Mouse (Mus musculus): ENCODE measurements around the gene Rmdn3. TPM values are rescaled to one million over a fixed set of nuclear protein-coding genes. Genes with fewer than 3 reads are reported as not detected.

Rmdn3 gene
- total and polyA plus RNA-seq, 3 experiments, result 41.8 to 59.1 (median 49.9) TPM

DNA sequence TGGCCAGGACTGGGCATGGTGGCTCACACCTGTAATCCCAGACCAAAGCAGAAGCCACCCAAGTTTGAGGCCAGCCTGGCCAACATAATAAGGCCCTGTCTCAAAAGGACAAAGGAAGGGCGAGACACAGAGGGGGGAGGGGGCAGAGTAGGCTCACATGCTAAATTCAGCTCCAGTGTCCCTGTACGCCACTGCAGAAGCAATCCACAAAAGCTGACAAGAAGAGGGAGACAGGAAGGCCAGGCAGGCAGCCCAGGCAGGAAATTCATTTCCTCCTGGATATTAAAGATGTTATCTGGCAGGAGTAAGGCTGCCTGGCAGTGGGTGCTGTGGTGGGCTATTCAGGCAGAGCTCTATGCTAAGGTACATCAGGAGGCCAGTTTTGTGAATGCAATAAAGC, 4.4 kb upstream of the Rmdn3 start:
- Histone ChIP-seq H3K9ac (ENCODE audit: insufficient read depth, low read depth) (no peak overlapping the region), H3K4me1 (ENCODE audit: control insufficient read depth in 1 of 2, insufficient read depth in 2 of 2) (peaks cover 0 to 12% of the 10 kb centered on the region in 2 experiments; a peak in 2 of 4 replicates), H3K4me3 (replicated peaks in 1 of 3; ENCODE audit: low read depth in 2 of 3, low read length in 2 of 3, poor library complexity in 1 of 3) (no peak overlapping the region), H3K79me2 (replicated peaks; ENCODE audit: control insufficient read depth, extremely low read depth, insufficient read depth, poor library complexity, severe bottlenecking) (peaks cover 2% of the 10 kb centered on the region; the same call in 1 of the 2 replicates), H3K4me2 (ENCODE audit: insufficient read depth, low read depth, poor library complexity, severe bottlenecking) (no peak overlapping the region), H3K36me3 (replicated peaks in 1 of 2; ENCODE audit: control insufficient read depth in 1 of 2, insufficient read depth in 1 of 2, low read length in 1 of 2) (no peaks in the 10 kb centered on the region), H3K9me3 (replicated peaks; ENCODE audit: low read length) (peaks cover 8% of the 10 kb centered on the region), H3K27ac (ENCODE audit: insufficient read depth, low read depth) (no peak overlapping the region), H3K27me3 (replicated peaks) (peaks cover 15% of the 10 kb centered on the region)
- TF ChIP-seq NELFE (IDR thresholded peaks at IDR 0.05; ENCODE audit: low read depth, low read length), result no peak
- no peak for TF ChIP-seq RCOR1 (conservative IDR thresholded peaks at IDR 0.05; ENCODE audit: low read depth, low read length)
- no peak for TF ChIP-seq NRF1 (IDR thresholded peaks at IDR 0.05; ENCODE audit: low read depth, low read length)
- no peak for TF ChIP-seq POLR2AphosphoS2 (IDR thresholded peaks at IDR 0.05; ENCODE audit: low read depth, low read length)
- TF ChIP-seq USF2 (conservative IDR thresholded peaks at IDR 0.05; ENCODE audit: low read depth, low read length), result no peak
- no peak for TF ChIP-seq CHD1 (IDR thresholded peaks at IDR 0.05; ENCODE audit: low read depth, low read length)
- TF ChIP-seq TBP (conservative IDR thresholded peaks at IDR 0.05; ENCODE audit: low read depth, low read length), result no peak
- TF ChIP-seq ETS1 (conservative IDR thresholded peaks at IDR 0.05; ENCODE audit: low read depth, low read length), result no peak
- TF ChIP-seq SMC3 (IDR thresholded peaks at IDR 0.05; ENCODE audit: low read depth, low read length), result no peak
- no peak for TF ChIP-seq UBTF (IDR thresholded peaks at IDR 0.05; ENCODE audit: low read depth, low read length)
- no peak for DNase-seq (ENCODE audit: extremely low read depth)
- dilution Hi-C loops (cut with MboI; ENCODE audit: extremely low pct_ligation_motif_present, extremely low pct_unique_long_range_greater_than_20kb, low sequenced_read_pairs), result no loop called here
- in situ Hi-C loops (cut with MboI; ENCODE audit: low pct_ligation_motif_present, low pct_unique_long_range_greater_than_20kb, low sequenced_read_pairs), result no loop called here

DNA sequence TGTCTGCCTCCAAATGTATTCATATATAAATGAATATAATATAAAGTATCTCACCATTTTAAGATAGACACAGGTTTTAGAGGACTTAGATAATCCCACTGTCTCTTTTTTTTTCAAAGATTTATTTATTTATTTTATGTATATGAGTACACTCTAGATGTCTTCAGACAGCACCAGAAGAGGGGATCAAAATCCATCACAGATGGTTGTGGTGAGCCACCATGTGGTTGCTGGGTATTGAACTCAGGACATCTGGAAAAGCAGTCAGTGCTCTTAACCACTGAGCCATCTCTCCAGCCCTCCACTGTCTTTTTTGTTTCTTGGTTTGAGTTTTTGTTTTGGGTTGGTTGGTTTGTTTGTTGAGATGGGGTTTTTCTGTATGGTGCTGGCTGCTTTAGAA, 1.0 kb upstream of the Rmdn3 start:
- H3K9me3 ChIP-seq (replicated peaks; ENCODE audit: low read length), result no peaks in the 10 kb centered on the region
- H3K27ac ChIP-seq (ENCODE audit: insufficient read depth, low read depth), result no peak overlapping the region
- H3K4me1 ChIP-seq (ENCODE audit: control insufficient read depth in 1 of 2, insufficient read depth in 2 of 2), result peaks cover 3 to 11% of the 10 kb centered on the region in 2 experiments; a peak in 3 of 4 replicates
- H3K4me3 ChIP-seq (replicated peaks in 1 of 3; ENCODE audit: low read depth in 2 of 3, low read length in 2 of 3, poor library complexity in 1 of 3), result no peak overlapping the region
- dilution Hi-C loops (cut with MboI; ENCODE audit: extremely low pct_ligation_motif_present, extremely low pct_unique_long_range_greater_than_20kb, low sequenced_read_pairs) (no loop called here), in situ Hi-C loops (cut with MboI; ENCODE audit: low pct_ligation_motif_present, low pct_unique_long_range_greater_than_20kb, low sequenced_read_pairs) (no loop called here)
- H3K4me2 ChIP-seq (ENCODE audit: insufficient read depth, low read depth, poor library complexity, severe bottlenecking), result peak overlapping the region; percentile 67; the same call in 1 of the 2 replicates
- H3K79me2 ChIP-seq (replicated peaks; ENCODE audit: control insufficient read depth, extremely low read depth, insufficient read depth, poor library complexity, severe bottlenecking), result peaks cover 21% of the 10 kb centered on the region
- peaks cover 11 to 20% of the 10 kb centered on the region in 2 experiments for H3K36me3 ChIP-seq (replicated peaks in 1 of 2; ENCODE audit: control insufficient read depth in 1 of 2, insufficient read depth in 1 of 2, low read length in 1 of 2)
- peaks cover 11% of the 10 kb centered on the region for H3K27me3 ChIP-seq (replicated peaks)
- TF ChIP-seq PAX5 (IDR thresholded peaks at IDR 0.05; ENCODE audit: low read length), result no peak
- no peak for TF ChIP-seq MAFK (IDR thresholded peaks at IDR 0.05; ENCODE audit: insufficient replicate concordance, low read length)
- TF ChIP-seq RCOR1 (conservative IDR thresholded peaks at IDR 0.05; ENCODE audit: low read depth, low read length), result no peak
- no peak for TF ChIP-seq GABPA (IDR thresholded peaks at IDR 0.05; ENCODE audit: insufficient replicate concordance, low read depth, low read length)
- no peak for TF ChIP-seq ZNF384 (IDR thresholded peaks at IDR 0.05; ENCODE audit: low read depth, low read length)
- no peak for DNase-seq (ENCODE audit: extremely low read depth)
- no peak overlapping the region for H3K9ac ChIP-seq (ENCODE audit: insufficient read depth, low read depth)
